Mouse (Mus musculus) liver, postnatal 0 days (tissue): ENCODE measurements around the gene Gm8693.
"Not testable (repeated sequence)": the region's sequence is repeated elsewhere in the genome, so short reads cannot be mapped to it uniquely, and the experiment has no call there.

ENCODE experiments used
- CTCF ChIP-seq: sonication (generic); IDR thresholded peaks from 2 replicates; pipeline ENCODE4 v1.5.1; 2016; ENCODE audit warnings: antibody characterized with exemption, low read depth
- EP300 ChIP-seq: IDR thresholded peaks from 2 replicates; pipeline ENCODE4 v1.6.1; 2016; ENCODE audit warnings: antibody characterized with exemption, low read depth, mild to moderate bottlenecking

DNA sequence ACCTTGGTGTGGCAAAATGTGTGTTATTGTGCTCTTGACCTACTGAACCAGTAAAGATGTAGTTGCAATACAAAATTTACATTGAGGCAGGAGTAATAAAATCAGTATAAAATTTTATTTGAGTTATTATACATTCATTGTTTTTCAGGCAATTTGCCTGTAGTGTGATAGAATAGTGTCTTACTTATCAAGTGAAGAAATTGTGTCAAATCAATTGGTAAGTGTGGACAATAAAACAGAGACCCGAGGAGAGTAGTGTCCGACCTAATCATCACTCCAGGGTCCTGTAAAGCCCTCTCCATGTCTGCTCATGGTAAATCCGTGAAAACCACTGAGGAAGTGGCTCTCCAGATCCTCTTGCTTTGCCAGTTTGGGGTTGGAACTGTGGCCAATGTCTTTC, 34.4 kb downstream of the Gm8693 start, which contains the start of gene Vmn1r155:
- not testable (repeated sequence) for TF ChIP-seq CTCF, EP300
